Mouse (Mus musculus) induced T-regulatory cell, adult 2 months (primary cell): Measurements from ENCODE around the gene Rufy3.
"Not testable (repeated sequence)": the region's sequence is repeated elsewhere in the genome, so short reads cannot be mapped to it uniquely, and the experiment has no call there.

Source experiments
- DNase-seq: peaks from one replicate; pipeline ENCODE4 v3.0.0-alpha.2; 2012; ENCODE audit warnings: low read depth

The Rufy3 gene

DNA sequence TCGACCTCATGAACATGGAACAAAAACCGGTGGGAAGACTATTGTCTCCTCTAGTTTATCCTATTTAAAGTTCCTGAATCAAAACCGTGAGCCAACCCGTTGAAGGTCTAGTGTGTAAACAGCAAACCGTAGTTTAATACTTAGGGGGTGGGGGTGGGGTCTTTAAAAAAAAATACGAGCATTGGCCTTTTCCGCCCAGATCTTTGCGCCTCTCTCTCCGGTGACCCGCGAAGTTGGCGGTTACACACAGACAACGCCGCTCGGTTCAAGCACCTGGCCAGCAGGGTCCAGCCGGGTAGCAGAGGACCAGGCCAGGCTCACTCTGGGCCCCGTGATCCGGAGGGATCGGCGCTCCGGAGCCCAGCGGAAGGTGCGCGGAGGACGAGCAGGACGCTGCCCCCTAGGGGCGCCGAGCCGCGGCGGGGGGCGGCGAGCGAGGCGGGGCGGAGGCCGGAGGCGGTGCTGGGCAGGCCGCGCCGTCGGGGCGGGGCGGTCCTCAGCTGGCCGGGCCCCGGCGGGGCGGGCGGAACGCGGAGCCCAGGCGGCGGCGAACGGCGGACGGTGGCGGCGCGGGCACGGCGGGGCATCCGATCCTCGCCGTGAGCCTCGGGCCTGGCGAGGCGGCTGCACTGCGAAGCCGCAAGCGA lies at the start of gene Rufy3:
Rufy3 (plus strand) TSS at position 540 of the 647 bp plus-strand sequence.
- peak; percentile 81 for DNase-seq

DNA sequence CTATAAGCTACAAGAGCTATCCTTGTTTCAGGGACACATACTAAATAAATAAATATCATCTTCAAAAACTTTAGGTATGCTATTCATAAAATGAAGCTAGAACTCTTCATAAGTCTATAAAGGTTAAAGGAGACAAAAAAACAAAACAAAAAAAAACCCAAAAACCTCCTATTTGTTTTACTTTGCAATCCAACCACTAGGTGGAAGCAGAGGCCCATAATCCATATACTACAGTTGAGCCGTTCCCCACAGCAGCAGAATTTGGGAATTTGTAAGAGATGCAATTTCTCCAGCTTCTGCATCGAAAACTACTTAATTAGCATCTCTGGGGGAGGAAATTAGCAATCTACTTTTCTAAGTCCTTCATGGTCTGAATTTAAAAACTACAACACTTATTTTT lies 45.6 kb upstream of the Rufy3 start:
- peak; percentile 74 for DNase-seq

DNA sequence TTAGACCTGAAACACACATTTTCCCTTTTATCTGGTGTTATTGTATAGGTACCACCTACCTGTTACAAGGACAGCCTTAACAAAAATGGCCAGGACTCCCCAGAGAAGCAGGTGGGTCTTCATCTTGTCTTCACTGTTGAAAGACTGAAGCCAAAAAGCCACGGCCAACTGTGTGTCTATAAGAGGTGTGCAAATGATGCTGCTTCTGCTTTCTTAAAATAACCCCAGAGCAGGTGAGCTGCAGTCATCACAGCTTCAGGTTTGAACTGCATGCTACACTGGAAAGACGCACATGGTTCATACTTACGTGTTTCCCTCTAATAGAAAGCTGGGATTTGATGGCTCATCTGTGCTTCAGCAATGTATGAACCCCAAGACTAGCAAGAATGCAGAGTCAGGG lies 37.2 kb upstream of the Rufy3 start, which contains the start of gene Jchain:
Jchain (minus strand) TSS at position 235 of the 400 bp plus-strand sequence.
- DNase-seq = no peak

DNA sequence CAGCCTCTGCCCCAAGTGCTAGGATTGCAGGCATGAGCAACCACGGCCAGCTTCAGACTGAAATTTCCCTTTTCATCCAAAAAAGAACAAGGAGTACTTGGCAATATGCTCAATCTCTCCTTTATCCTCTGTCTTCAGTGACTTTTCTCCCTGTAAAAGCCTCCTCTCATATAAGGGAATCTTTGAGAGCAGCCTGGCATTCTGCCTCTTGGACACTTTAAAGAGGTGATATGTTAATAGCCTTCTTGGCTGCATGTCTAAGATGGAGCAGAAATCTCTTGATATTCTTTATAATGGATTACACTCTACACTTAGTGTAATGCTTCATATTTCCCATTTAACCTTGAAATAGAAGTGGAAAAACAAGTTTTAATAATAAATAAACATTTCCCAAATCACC lies 33.9 kb upstream of the Rufy3 start:
- DNase-seq = no peak

DNA sequence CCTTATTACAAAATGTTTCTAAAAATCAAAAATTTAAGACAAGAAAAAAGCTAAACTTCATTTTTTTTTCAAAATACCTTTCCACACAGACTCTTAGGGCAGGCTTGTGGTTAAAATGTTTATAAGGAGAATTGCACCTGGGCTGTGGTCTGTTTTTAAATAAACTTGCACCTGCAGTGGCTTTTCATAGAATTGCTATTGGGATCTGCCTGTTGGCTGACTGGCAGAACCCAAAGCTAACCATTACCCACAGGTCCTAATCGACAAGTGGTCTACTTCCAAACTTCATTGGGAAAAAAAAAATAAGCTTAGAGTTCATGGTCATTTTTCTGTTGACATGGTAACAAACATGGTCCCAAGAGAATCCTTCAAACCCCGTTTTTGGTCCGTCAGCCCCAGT lies 30.1 kb upstream of the Rufy3 start:
- no peak for DNase-seq

DNA sequence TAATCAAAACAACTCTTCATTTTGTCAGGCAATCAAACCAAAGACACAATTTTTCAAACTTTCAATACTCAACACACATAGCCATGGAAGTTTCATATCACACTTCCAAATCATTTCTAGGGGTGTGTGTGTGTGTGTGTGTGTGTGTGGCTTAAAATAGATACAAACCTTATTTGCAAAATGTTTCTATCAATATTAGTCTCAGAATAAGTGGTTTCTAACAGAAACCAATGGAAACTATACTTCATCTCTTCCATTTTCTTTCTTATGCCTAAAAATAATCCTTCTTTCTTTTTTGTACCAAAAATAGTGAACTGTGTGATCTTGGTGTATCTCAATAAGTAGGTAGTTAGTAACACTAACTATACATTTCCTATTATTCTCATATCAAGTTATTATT lies 24.0 kb upstream of the Rufy3 start:
- no peak for DNase-seq

DNA sequence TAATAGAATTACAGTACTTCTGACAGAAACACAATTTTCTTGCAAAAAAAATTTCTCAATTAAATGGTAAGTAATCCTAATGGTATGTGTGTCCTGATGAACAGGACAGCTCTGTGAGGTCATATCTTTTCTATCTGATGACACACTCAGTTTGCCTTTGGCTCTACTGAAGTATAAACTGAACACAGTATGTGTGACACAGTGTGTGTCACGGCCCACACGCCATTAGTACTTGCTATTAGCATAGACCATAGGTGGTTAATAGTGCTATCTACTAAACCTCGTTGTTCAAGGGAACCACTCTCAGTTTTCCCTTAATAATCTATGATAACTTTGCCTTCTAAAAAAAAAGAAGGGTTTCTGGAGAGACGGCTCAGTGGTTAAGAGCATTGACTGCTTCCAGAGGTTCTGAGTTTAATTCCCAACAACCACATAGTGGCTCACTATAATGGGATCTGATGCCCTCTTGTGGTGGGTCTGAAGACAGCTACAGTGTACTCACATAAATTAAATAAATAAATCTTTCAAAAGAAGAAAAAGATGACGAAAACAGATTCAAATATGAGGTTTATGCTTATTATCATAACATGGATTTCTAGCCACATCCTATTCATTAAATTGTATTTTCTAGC lies 22.1 kb upstream of the Rufy3 start:
- peak; percentile 63 for DNase-seq

DNA sequence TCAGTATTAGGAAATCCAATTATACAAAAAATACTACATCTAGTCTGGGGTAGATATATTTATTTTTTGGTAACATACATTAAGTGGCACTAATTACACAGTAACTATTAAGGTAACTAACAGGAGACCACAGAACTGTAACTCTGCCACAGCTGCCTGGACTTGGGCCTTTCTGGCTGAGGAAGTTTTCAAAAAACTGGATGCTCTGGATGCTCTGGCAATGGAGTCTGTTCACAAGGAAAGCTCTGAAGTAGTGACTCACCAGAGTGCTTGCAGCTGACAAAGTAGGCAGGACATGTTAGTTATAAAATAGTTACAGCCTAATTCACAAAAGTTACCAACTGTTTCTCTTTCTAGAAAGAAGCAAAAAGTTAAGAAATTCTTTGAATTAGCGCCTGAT lies 20.4 kb upstream of the Rufy3 start:
- not testable (repeated sequence) for DNase-seq

DNA sequence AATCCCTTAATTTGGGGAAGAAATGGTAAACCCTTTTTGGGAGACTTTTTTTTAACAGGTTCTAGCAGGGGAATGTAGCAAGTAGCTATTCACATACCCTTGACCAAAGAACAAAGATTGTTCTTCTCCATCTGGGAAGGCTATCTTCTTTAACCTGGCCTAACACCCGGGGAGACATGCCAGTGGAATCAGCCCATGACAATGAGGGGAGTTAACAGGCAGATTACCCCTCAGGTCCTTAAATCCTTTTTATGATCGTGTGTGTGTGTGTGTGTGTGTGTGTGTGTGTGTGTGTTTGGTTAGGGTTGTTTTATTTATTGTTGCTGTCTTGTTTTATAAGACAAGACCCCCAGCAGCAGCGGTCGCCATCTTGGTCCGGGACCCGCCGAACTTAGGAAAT lies 19.3 kb upstream of the Rufy3 start:
- DNase-seq = no peak

DNA sequence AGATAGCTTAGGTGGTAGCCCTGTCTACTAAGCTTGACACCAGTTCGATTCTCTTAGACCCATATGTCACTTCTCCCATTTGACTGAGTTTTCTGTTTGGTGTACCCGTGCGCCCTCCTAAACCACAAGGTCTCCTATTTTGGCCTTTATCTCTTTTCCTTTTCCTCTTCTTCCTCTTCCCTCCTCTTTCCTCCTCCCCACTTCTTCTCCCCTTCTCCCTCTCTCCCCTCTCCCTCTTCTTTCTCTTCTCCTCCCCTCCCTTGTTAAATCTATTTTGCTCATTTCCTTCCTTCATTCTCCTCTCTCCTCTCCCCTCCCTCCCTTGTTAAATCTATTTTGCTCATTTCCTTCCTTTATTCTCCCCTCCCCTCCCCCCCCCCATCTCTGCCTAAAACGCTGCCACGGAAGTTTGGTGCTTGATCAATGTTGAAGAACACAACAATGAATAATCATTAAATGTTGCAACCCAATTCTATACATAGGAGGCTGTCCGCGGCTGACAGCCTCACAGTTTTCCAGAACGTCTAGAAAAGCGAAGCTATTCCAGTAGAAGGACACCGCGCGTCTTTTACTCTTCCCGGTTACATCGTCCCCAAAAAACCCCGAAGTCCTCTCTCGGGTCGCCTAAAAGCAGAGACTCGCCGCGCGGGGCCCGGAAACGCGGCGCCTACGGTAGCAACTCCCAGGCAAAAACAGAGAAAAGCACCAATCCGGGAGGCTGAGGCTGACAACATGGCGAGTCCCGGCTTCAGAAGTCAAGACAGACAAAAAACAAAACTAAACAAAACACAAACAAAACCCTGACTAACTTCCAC lies 11.4 kb upstream of the Rufy3 start:
- no peak for DNase-seq

DNA sequence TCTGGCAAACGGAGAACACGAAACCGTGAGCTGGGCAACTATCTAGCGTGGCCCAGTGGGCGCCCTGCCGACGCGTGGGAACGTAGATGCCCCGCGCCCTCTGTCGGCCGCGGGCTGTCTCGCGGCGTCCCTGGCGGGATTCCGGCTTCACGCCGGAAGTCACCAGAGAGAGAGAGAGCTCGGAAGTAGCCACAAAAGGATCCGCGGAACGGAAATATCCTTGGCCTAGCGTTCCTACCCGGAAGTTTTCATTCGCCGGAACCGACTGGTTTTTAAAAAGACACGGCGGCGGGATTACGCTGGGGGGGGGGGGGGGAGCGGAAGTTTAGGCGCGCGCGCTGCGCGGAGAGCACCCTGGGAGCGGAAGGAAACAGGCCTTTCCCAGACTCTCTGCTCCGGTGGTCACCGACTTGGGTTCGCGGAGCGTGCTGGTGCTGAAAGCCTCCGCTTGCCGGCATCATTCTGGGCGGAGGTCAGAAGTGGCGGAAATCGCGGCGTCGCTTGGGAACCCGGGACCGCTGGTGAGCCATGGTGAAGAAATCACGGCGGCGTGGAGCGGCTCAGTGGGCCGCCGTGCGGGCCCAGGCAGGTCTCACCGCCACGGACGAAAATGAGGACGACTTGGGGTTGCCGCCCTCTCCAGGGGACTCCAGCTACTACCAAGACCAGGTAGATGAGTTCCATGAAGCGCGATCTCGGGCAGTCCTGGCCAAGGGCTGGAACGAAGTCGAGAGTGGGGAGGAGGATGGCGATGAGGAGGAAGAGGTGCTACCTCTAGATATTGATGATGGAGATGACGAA lies 10.6 kb upstream of the Rufy3 start, which contains the start of gene Utp3:
Utp3 (plus strand) TSS at position 377 of the 801 bp plus-strand sequence.
- peak; percentile 100 for DNase-seq

DNA sequence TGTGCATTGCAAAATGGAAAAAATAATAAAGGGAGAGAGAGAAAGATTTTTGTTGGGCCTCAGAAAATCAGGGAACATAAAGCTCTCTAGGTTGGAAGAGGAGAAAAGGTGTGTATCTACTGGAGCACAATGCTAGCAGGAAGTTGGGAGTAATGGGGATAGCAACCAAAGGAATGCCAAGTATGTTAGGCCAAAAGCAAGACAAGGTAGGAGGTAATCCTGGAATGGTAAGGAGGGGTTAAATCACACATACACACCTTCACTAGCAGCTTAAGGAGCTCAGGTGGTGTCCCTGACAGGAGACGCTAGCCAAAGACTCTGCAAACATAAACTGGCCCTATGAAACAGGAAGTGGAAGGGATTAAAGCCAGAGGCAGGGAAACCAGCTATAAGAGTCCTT lies 5.8 kb upstream of the Rufy3 start:
- DNase-seq = no peak

DNA sequence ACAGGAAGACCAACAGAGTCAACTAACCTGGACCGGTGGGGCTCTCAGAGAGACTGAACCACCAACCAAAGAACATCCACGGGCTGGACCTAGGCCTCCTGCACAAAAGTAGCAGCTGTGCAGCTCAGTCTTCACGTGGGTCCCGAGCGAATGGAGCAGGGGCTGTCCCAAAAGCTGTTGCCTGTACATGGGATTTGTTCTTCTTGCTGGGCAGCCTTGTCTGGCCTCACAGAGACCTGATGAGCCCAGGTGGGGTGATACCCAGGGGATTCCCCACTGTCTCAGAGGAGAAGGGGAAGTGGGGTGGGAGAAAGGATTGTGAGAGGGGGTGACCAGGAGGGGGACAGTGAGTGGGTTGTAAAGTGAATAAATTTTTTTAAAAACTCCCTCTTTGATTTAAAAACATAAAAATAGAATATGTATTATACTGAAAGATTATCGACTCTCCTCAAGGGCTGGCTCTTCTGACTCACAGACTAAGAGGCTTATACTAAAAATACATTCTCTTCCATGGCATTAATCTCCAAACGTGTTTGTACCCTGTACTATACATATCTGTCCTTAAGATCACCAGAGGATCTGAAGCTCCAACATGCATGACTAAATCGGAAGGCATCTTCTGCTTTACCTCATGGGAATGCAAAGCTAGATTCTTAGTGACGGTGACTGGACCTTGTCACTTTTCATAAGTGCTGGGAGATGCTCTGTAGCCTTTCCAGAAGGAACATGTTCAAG lies 3.6 kb upstream of the Rufy3 start:
- no peak for DNase-seq

DNA sequence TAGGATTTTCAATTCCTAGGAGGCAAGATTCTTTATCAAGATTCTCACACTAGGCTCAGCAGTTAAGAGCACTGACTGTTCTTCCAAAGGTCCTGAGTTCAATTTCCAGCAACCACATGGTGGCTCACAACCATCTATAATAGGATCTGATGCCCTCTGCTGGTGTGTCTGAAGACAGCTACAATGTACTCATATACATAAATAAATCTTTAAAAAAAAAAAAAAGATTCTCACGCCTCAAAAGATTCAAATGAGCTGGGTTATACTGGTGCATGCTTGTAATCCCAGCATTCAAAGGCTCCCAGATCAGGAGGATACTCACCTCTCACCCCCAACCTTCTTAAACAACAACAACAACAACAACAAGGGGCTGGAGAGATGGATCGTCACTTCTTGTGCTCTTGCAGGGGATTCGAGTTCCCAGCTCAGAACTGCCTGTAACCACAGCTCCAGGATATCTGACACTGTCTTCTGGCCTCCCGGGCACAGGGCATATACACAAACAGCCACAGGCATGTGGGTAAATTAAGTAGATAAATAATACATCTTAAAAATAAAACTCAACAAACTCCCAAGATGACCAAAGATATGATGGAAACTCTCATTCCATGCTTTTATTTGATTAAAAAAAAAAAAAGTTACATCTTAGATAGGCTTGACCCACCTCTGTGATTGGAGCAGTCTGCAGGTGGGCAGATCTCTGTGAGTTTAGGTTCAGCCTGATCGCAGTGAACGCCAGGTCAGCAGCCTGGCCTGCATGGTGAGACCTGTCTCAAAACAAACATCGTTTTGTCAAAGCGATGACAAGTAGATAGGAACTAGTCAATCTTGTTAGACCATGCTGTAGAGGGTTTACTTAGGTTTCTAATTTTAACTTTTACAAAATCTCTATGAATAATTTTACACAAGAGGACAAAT lies 1.7 kb upstream of the Rufy3 start:
- peak; percentile 20 for DNase-seq

DNA sequence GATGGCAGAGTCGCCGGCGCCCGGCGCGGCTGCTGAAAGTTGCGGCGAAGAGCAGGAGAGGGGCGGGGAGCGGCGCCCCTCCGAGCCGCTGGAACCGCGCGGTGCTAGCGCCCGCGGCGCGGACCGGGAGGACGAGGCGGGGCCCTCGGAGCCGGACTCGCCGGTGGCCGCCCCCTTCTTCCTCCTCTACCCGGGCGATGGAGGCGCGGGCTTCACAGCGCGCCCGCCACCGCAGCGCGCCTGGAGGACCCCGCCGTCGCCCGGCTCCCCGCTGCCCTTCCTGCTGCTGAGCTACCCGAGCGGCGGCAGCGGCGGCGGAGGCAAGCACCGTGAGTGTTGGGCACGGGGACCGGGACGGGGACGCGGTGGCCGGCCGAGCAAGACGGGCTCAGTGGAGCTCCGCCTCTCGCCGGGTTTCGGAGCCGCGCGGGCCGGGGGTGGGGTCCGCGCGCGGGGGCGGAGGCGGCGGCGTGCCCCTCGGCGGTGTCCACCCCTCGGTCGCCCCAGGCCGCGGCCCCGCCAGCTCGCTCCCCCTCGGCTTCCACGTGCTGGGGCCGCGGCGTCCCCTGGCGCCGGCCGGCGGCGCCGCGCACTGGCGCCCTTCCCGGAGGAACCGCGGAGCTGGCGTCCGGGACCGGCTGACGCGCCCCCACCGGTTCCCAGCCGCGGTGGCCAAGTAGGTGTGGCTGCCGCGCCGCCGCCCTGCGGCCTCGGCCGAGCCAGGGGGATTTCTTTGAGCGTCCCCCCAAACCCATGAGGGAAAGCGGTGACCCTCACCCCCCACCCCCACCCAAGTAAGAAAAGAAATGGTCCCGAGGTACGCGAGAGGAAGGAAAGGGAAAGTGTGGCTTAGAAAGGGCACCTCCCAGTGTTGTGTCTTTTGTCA lies 551 bp downstream of the Rufy3 start:
- DNase-seq = peak; percentile 59

DNA sequence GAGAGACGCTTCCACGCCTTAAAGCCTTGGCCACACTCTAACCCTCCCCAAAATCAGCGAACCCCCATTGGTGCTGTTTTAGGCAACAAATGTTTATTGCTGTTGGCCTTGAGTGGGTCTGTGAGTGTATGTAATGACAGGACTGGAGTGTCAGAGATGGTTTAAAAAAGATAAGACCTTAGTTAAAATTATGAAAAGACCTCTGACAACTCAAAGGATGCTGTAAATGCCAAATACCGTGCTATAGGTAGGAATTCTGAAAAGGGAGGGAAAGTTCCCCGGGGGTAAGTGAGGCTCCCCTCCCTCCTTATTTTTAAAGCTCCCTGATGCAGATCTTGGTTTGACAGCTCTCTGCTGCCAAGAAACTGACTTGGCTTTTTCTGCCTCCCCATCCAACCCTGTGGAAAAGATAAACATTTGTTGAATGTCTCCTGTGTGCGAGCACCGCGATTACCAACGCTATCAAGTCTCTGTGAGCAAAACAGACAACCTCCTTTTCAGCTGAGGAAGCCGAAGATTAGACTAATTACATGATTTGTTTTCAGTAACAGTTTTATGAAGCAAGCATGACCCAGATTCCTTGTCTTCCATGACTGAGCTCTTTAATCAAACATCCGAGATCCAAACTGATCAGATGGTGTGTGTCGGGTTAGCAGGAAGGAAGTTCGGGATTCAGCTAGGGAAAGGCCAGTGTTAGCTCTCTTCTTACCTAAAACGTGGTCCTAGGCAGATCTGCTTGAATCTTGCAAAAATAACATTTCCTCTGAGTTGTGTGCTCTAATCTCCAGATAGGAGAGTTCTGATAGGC lies 1.4 kb downstream of the Rufy3 start:
- no peak for DNase-seq

DNA sequence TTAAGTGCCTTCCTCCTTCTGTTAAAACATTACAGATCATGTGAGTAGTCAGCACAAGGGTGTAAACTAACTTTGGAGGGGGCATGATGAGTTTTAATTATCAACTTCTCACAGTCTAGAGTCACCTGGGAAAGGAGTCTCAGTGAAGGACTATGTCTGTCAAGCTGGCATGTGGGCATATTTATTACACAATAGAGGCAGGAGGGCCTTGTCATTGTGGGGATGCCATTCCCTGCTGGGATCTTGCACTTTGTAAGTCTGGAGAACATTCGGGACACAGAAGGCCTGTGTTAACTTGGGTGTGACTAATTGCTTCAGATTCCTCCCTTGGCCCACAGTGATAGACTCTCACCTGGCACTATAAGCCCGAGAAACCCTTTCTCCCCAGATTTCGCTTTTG lies 4.7 kb downstream of the Rufy3 start:
- no peak for DNase-seq

DNA sequence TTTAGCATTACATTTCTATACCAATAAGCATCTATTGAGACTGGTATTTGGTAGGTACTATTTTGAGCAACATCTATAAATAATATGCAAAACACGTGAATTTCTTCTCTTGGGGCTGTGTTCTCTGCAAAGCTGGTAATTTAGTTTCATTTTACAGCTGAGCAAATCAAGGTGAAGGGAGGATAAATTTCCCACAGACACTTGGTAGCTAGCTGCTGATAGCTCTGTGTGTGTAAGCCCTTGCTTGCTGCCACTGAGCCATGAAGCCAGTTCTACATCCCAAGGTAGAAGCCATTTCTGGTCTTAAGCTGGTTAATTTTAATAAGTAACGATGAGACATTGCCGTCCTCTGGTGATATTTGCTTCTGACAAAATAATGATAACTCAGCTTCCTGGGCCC lies 10.0 kb downstream of the Rufy3 start:
- DNase-seq = no peak
